Mouse (Mus musculus) liver, adult 2 months (tissue): ENCODE data around the gene Gan. TPM values are rescaled to one million over a fixed set of nuclear protein-coding genes. Genes with fewer than 3 reads are reported as not detected.

Source experiments
- DNase-seq: peaks from one replicate; pipeline ENCODE4 v3.0.0-alpha.2; 2011; ENCODE audit warnings: low read depth, low spot score; ENCODE audit errors: extremely low read depth
- H3K27ac ChIP-seq: fragments of 200-500 bp; replicated peaks from 2 replicates; pipeline ENCODE4 v1.5.1; 2012; ENCODE audit warnings: low read depth, mild to moderate bottlenecking, control low read depth, inconsistent platforms, low read length; ENCODE audit not compliant: insufficient read depth
- H3K27me3 ChIP-seq: fragments of 200-500 bp; 2 replicates; pipeline ENCODE4 v1.6.1; 2012; ENCODE audit warnings: mild to moderate bottlenecking, moderate library complexity, low read length, inconsistent platforms; ENCODE audit not compliant: control insufficient read depth, insufficient read depth
- H3K36me3 ChIP-seq: fragments of 200-500 bp; 2 replicates; pipeline ENCODE4 v1.6.1; 2012; ENCODE audit warnings: low read length, inconsistent platforms; ENCODE audit not compliant: control insufficient read depth, insufficient read depth
- H3K4me1 ChIP-seq: fragments of 200-500 bp; 2 replicates; pipeline ENCODE4 v1.6.1; 2011; ENCODE audit warnings: low read length; ENCODE audit not compliant: control insufficient read depth, insufficient read depth
- H3K4me3 ChIP-seq: fragments of 200-500 bp; 2 replicates; pipeline ENCODE4 v1.5.1; 2011; ENCODE audit warnings: low read depth, mild to moderate bottlenecking, control low read depth, low read length, moderate library complexity; ENCODE audit not compliant: insufficient read depth
- H3K79me2 ChIP-seq: fragments of 200-500 bp; 2 replicates; pipeline ENCODE4 v1.6.1; 2012; ENCODE audit warnings: inconsistent platforms, mild to moderate bottlenecking, low read length, moderate library complexity; ENCODE audit not compliant: control insufficient read depth, insufficient read depth
- H3K9ac ChIP-seq: fragments of 200-500 bp; 2 replicates; pipeline ENCODE4 v1.6.1; 2012; ENCODE audit warnings: low read depth, mild to moderate bottlenecking, control low read depth, inconsistent platforms, low read length
- CTCF ChIP-seq: fragments of 200-500 bp; IDR thresholded peaks from 2 replicates; pipeline ENCODE4 v1.5.1; 2011; ENCODE audit warnings: low read depth, low read length, control low read depth
- POLR2A ChIP-seq: fragments of 200-500 bp; IDR thresholded peaks from 2 replicates; pipeline ENCODE4 v1.6.1; 2011; ENCODE audit warnings: low read length, control low read depth; ENCODE audit not compliant: insufficient read depth; ENCODE audit errors: extremely low read depth
- WGBS: fragments of 180-500 bp; shearing (Covaris S2); methylation state at CpG from one replicate; pipeline ENCODE4 v1.1.7; 2018; 5-methylcytosine and 5-hydroxymethylcytosine counted together
- polyA plus RNA-seq: library from polyadenylated mRNA; depleted of rRNA; stranded (reverse); fragments of >200 nt; gene quantifications from 2 replicates; pipeline ENCODE4 v1.2.3, GENCODE M21; 2012
- total RNA-seq: library from RNA; depleted of rRNA; stranded (reverse); fragments of >200 nt; gene quantifications from 2 replicates; pipeline ENCODE4 v1.2.3, GENCODE M21; 2014

The Gan gene
- total and polyA plus RNA-seq, 2 experiments = 1.2 to 1.5 TPM

DNA sequence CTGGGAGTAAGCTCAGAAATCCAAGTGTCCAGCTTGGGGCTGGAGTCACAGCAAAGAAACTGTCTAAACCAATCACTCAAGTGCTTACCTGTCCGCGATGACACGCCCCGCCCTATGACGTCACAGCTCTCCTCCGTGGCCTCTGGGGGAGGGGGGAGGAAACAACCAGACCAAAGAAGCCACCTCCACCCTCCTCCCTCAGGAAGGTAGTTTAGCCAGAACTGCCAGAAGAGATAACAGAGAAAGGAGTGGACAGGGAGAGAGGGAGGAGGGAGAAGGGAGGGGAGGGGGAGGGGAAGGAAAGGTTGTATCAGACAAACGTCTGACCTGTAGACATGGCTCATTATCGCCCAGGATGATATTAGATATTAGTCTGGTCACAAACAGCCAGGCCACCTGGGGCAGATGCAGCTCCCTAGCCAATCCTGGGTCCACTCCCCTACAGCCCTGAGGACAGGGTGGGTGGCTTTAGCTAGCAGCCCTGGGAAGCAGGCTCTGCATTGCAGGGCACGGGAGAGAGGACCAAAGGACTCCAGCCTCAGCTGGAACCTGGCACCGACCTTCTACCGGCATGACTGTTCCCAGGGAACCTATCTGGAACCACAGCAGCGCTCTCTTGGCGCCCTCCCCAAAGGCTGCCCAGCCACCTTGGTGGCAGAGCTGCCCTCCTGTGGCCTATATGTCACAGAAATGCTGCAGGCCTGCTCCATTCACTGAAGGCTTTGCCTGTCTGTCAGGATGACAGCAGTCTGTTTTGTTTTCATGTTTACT is 42.1 kb upstream of the Gan start:
- Histone ChIP-seq H3K4me1 (no peaks in the 10 kb centered on the region), H3K36me3 (no peaks in the 10 kb centered on the region; the same call in 1 of the 2 replicates), H3K27ac (no peak overlapping the region), H3K4me3 (no peak overlapping the region), H3K27me3 (no peaks in the 10 kb centered on the region), H3K79me2 (no peaks in the 10 kb centered on the region), H3K9ac (no peak overlapping the region)
- no peak for TF ChIP-seq POLR2A
- TF ChIP-seq CTCF = no peak
- WGBS = 52% methylated on average over 13 of the region's 13 CpGs
- DNase-seq = no peak

DNA sequence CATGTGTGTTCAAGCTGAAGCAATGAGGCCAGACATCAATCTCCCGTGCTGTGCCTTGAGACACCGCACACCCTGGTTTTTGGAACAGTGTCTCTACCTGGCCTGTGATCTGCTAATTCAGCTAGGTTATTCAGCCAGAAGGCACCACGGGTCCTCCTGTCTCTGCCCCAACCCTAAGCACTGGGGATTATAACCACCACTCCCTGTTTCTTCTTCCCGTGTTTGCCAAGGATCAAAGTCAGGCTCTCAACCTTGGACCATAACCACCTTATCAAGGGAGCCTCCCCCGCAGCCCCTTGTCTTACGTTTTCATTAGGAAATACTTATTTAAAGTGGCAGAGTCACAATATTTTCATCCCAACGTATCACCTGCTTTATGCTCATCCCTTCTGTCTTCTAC is 41.4 kb upstream of the Gan start:
- Histone ChIP-seq H3K4me3 (no peak overlapping the region), H3K27me3 (no peaks in the 10 kb centered on the region), H3K36me3 (no peaks in the 10 kb centered on the region; the same call in 1 of the 2 replicates), H3K27ac (no peak overlapping the region), H3K4me1 (no peaks in the 10 kb centered on the region), H3K9ac (no peak overlapping the region), H3K79me2 (no peaks in the 10 kb centered on the region)
- DNase-seq = no peak
- WGBS = 81% methylated on average over 7 of the region's 7 CpGs
- TF ChIP-seq POLR2A (no peak), CTCF (no peak)

GRCm38 (mm10) chr8:117118409-117118808 is 39.5 kb upstream of the Gan start:
- H3K36me3 ChIP-seq = no peaks in the 10 kb centered on the region; the same call in 1 of the 2 replicates

DNA sequence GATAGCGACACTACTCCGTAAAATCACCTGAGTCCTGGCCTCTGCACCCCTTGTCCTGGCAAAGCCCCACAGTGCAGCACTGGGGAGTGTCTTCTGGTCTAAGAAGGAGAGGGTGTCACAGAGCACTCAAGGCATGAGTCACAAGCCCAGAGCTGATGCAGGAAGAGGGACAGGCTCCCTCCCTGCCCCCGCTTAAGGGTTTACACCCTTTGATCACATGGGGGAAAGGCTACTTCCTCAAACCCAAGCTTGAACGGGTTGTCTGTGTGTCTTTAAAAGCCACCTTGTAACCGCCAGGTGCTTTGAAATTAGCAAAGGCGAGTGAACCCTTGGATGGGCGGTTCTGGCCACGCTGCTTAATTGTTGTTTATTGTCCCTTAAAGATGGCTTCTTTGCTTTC is 36.7 kb upstream of the Gan start:
- no peak for TF ChIP-seq POLR2A
- no peak for TF ChIP-seq CTCF
- no peak overlapping the region for H3K9ac ChIP-seq
- H3K4me3 ChIP-seq = no peak overlapping the region
- no peak overlapping the region for H3K27ac ChIP-seq
- peaks cover 1% of the 10 kb centered on the region; the same call in 1 of the 2 replicates for H3K4me1 ChIP-seq
- H3K27me3 ChIP-seq = no peaks in the 10 kb centered on the region
- no peak for DNase-seq
- 90% methylated on average over 8 of the region's 8 CpGs for WGBS
- H3K36me3 ChIP-seq = no peaks in the 10 kb centered on the region
- no peaks in the 10 kb centered on the region for H3K79me2 ChIP-seq

More at GRCm38 (mm10) chr8:117118409-117118808, 39.5 kb upstream of the Gan start:
- no peaks in the 10 kb centered on the region for H3K27me3 ChIP-seq
- WGBS = 96% methylated on average over 9 of the region's 9 CpGs
- H3K4me1 ChIP-seq = no peaks in the 10 kb centered on the region
- H3K9ac ChIP-seq = no peak overlapping the region
- H3K79me2 ChIP-seq = no peaks in the 10 kb centered on the region
- H3K27ac ChIP-seq = no peak overlapping the region
- no peak overlapping the region for H3K4me3 ChIP-seq
- DNase-seq = no peak
- TF ChIP-seq CTCF (no peak), POLR2A (no peak)

GRCm38 (mm10) chr8:117123850-117124633 is 33.9 kb upstream of the Gan start:
- no peak for TF ChIP-seq POLR2A
- TF ChIP-seq CTCF = no peak
- Histone ChIP-seq H3K9ac (no peak overlapping the region), H3K27ac (no peak overlapping the region), H3K4me1 (peaks cover 1% of the 10 kb centered on the region; the same call in 1 of the 2 replicates), H3K4me3 (no peak overlapping the region), H3K36me3 (no peaks in the 10 kb centered on the region), H3K27me3 (no peaks in the 10 kb centered on the region), H3K79me2 (no peaks in the 10 kb centered on the region)
- 63% methylated on average over 13 of the region's 13 CpGs for WGBS
- peak; percentile 57 for DNase-seq
